Mouse (Mus musculus) yolk sac, embryonic 10.5 days (tissue): ENCODE results near the gene Cx3cr1.
"Not testable (repeated sequence)": the region's sequence is repeated elsewhere in the genome, so short reads cannot be mapped to it uniquely, and the experiment has no call there.

ENCODE experiments used
- DNase-seq: peaks from one replicate; pipeline ENCODE4 v3.0.0-alpha.2; 2017; ENCODE audit warnings: low spot score

Gene Cx3cr1

GRCm38 (mm10) chr9:120069779-120070178 lies at the start of gene Cx3cr1:
Cx3cr1 (minus strand) TSS chr9:120069879.
- DNase-seq: no peak

GRCm38 (mm10) chr9:120118212-120118611 lies 48.5 kb upstream of the Cx3cr1 start:
- no peak for DNase-seq

GRCm38 (mm10) chr9:120116184-120116624 lies 46.5 kb upstream of the Cx3cr1 start:
- DNase-seq: no peak

- no peak for DNase-seq
These were observed 45.9 kb upstream of the Cx3cr1 start for GRCm38 (mm10) chr9:120115580-120115979.

- DNase-seq: no peak
These were observed 45.1 kb upstream of the Cx3cr1 start for GRCm38 (mm10) chr9:120114789-120115151.

GRCm38 (mm10) chr9:120114051-120114788 lies 44.5 kb upstream of the Cx3cr1 start:
- DNase-seq: peak; percentile 80

- peak; percentile 80 for DNase-seq
These were observed 43.8 kb upstream of the Cx3cr1 start for GRCm38 (mm10) chr9:120113456-120113855.

- no peak for DNase-seq
These were observed 42.8 kb upstream of the Cx3cr1 start for GRCm38 (mm10) chr9:120112472-120112871.

- no peak for DNase-seq
These were observed 41.7 kb upstream of the Cx3cr1 start for GRCm38 (mm10) chr9:120111156-120111945.

GRCm38 (mm10) chr9:120110211-120111018 lies 40.7 kb upstream of the Cx3cr1 start, which contains the start of gene Slc25a38:
Slc25a38 (plus strand) TSS chr9:120110374.
- DNase-seq: peak; percentile 92

GRCm38 (mm10) chr9:120108953-120109352 lies 39.3 kb upstream of the Cx3cr1 start:
- DNase-seq: not testable (repeated sequence)

- no peak for DNase-seq
These were observed 31.5 kb upstream of the Cx3cr1 start for GRCm38 (mm10) chr9:120101165-120101564.

GRCm38 (mm10) chr9:120099304-120099703 lies 29.6 kb upstream of the Cx3cr1 start:
- DNase-seq: no peak

GRCm38 (mm10) chr9:120098682-120099081 lies 29.0 kb upstream of the Cx3cr1 start:
- DNase-seq: no peak

- DNase-seq: no peak
These were observed 26.2 kb upstream of the Cx3cr1 start for GRCm38 (mm10) chr9:120095886-120096285.

GRCm38 (mm10) chr9:120093701-120094100 lies 24.0 kb upstream of the Cx3cr1 start:
- DNase-seq: no peak

- DNase-seq: no peak
These were observed 22.1 kb upstream of the Cx3cr1 start, which contains the start of gene Ccr8 for GRCm38 (mm10) chr9:120091696-120092238. Ccr8 (plus strand) TSS chr9:120092114.

GRCm38 (mm10) chr9:120091086-120091485 lies 21.4 kb upstream of the Cx3cr1 start:
- no peak for DNase-seq

- no peak for DNase-seq
These were observed 19.4 kb upstream of the Cx3cr1 start for GRCm38 (mm10) chr9:120089125-120089524.

- DNase-seq: no peak
These were observed 14.7 kb upstream of the Cx3cr1 start for GRCm38 (mm10) chr9:120084406-120084805.

- DNase-seq: no peak
These were observed 13.6 kb upstream of the Cx3cr1 start for GRCm38 (mm10) chr9:120083158-120083894.
